Mouse (Mus musculus) left cerebral cortex, postnatal 36 days (tissue): ENCODE results near the gene Peli1. TPM values are rescaled to one million over a fixed set of nuclear protein-coding genes. Genes with fewer than 3 reads are reported as not detected.
"Not testable (repeated sequence)": the region's sequence is repeated elsewhere in the genome, so short reads cannot be mapped to it uniquely, and the experiment has no call there.

ENCODE experiments used
- DNase-seq, 2 experiments: peaks; one replicate each; pipeline ENCODE4 v3.0.0; 2021 to 2022; ENCODE audit warnings: low spot score in 2 of 2, mixed read lengths in 1 of 2
- intact Hi-C: fragments of 180-260 bp; cut with DNase I; formaldehyde crosslinking; loops from one replicate; pipeline ENCODE4 v1.15.1; 2025
- total RNA-seq, 2 experiments: library from RNA; stranded (reverse); gene quantifications; 2 replicates each; pipeline ENCODE4 v1.2.3; 2021

The Peli1 gene
- total RNA-seq, 2 experiments from 2014 or later, result 38.5 to 47.0 TPM

GRCm38 (mm10) chr11:21176491-21176890 lies 85.4 kb downstream of the Peli1 start:
- DNase-seq, result no peak
- intact Hi-C loops, result loop anchor here (5.0 to 10.0 kb wide), 2 partner anchors 84 to 182 kb away; partner anchors contain the start of gene Peli1

GRCm38 (mm10) chr11:21178343-21178742 lies 87.3 kb downstream of the Peli1 start:
- intact Hi-C loops, result loop anchor here (1.0 to 10.0 kb wide), 4 partner anchors 86 to 384 kb away; partner anchors contain the start of gene Peli1
- DNase-seq, result peak in 1 of 2 experiments; percentile 34

GRCm38 (mm10) chr11:21178998-21179645 lies 88.0 kb downstream of the Peli1 start:
- intact Hi-C loops, result loop anchor here (1.0 to 10.0 kb wide), 4 partner anchors 87 to 385 kb away; partner anchors contain the start of gene Peli1
- no peak for DNase-seq

GRCm38 (mm10) chr11:21179873-21180272 lies 88.8 kb downstream of the Peli1 start:
- intact Hi-C loops, result loop anchor here (2.0 to 10.0 kb wide), 3 partner anchors 88 to 265 kb away; partner anchors contain the start of gene Peli1
- not testable (repeated sequence) for DNase-seq

- DNase-seq, result no peak
- intact Hi-C loops, result no loop called here
These were observed 89.6 kb downstream of the Peli1 start for GRCm38 (mm10) chr11:21180650-21181049.

GRCm38 (mm10) chr11:21181616-21182015 lies 90.5 kb downstream of the Peli1 start:
- no peak for DNase-seq
- intact Hi-C loops, result no loop called here

- no peak for DNase-seq
- intact Hi-C loops, result no loop called here
These were observed 91.6 kb downstream of the Peli1 start for GRCm38 (mm10) chr11:21182709-21183108.

- DNase-seq, intact Hi-C loops: not testable (repeated sequence)
These were observed 100.7 kb downstream of the Peli1 start for GRCm38 (mm10) chr11:21191821-21192220.

- no peak for DNase-seq
- intact Hi-C loops, result no loop called here
These were observed 103.8 kb downstream of the Peli1 start for GRCm38 (mm10) chr11:21194851-21195250.

Other genes with a start within 250 kb of the Peli1 start
- gene Vps54, start 148.0 kb downstream of the Peli1 start, total RNA-seq, result 10 to 100 TPM; 25.8 to 30.7 TPM